Mouse (Mus musculus): Measurements from ENCODE around the gene Foxg1.

DNA sequence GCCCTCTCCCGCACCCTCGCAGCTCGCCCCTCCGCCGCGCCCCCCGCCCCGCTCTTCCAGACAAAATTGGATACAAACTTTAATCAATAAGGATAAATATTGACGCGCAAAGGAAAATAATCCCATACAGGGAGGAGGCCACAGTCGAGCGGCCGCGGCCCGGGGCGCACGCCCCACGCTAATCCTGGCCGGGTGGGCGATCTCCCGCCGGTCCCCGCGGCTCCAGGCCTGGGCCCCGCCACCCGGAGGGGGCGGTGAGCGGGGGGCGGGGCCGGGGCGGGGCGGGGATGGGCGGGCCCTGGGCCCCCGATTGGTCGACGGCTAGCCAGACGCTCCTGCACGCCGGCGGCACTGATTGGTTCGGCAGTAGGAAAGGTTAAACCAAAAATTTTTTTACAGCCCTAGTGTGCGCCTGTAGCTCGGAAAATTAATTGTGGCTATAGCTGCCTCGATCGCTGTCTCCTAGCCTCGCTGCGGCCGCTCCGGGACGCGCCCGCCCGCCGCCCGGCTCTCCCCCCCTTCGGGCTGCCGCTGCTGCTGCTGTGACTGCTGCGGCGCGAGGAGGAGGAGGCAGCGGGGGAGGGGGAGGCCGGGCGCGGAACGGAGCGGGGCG is 1.2 kb downstream of the Foxg1 start:
- TF ChIP-seq CTCF (IDR thresholded peaks at IDR 0.05; ENCODE audit: low read depth): no peak
- TF ChIP-seq EP300 (IDR thresholded peaks at IDR 0.05; ENCODE audit: low read depth): no peak

Data from liver, postnatal 0 days (tissue).